Mouse (Mus musculus): ENCODE measurements around the gene Minos1.

Gene Minos1

GRCm38 (mm10) chr4:139144577-139144976 is 13.7 kb upstream of the Minos1 start:
- WGBS: 57% methylated on average over 4 of the region's 4 CpGs

- WGBS: 50% methylated on average over 9 of the region's 9 CpGs
Observed at GRCm38 (mm10) chr4:139142985-139143384, 12.1 kb upstream of the Minos1 start.

- 85% methylated on average over 6 of the region's 6 CpGs for WGBS
Observed at GRCm38 (mm10) chr4:139141785-139142184, 10.9 kb upstream of the Minos1 start.

GRCm38 (mm10) chr4:139140267-139140666 is 9.4 kb upstream of the Minos1 start:
- 77% methylated on average over 2 of the region's 2 CpGs for WGBS

- 84% methylated on average over 2 of the region's 2 CpGs for WGBS
Observed at GRCm38 (mm10) chr4:139136011-139136410, 5.1 kb upstream of the Minos1 start.

- 81% methylated on average over 5 of the region's 5 CpGs for WGBS
Observed at GRCm38 (mm10) chr4:139133109-139133508, 2.2 kb upstream of the Minos1 start.

GRCm38 (mm10) chr4:139131858-139132672 is 1.2 kb upstream of the Minos1 start:
- 75% methylated on average over 14 of the region's 14 CpGs for whole genome bisulfite sequencing

GRCm38 (mm10) chr4:139129806-139130700 is 860 bp downstream of the Minos1 start:
- WGBS: 3% methylated on average over 57 of the region's 57 CpGs

GRCm38 (mm10) chr4:139126475-139126874 is 4.4 kb downstream of the Minos1 start:
- WGBS: 92% methylated on average over 3 of the region's 3 CpGs

GRCm38 (mm10) chr4:139124940-139125339 is 6.0 kb downstream of the Minos1 start:
- WGBS: 86% methylated on average over 6 of the region's 6 CpGs

GRCm38 (mm10) chr4:139122557-139122956 is 8.4 kb downstream of the Minos1 start:
- WGBS: 99% methylated on average over 4 of the region's 4 CpGs

GRCm38 (mm10) chr4:139120998-139121397 is 9.9 kb downstream of the Minos1 start:
- 69% methylated on average over 7 of the region's 7 CpGs for WGBS

GRCm38 (mm10) chr4:139120281-139120814 is 10.6 kb downstream of the Minos1 start:
- 85% methylated on average over 4 of the region's 4 CpGs for WGBS

- WGBS: 53% methylated on average over 3 of the region's 3 CpGs
Observed at GRCm38 (mm10) chr4:139116356-139117063, 14.4 kb downstream of the Minos1 start.

- 80% methylated on average over 5 of the region's 5 CpGs for WGBS
Observed at GRCm38 (mm10) chr4:139115721-139116120, 15.2 kb downstream of the Minos1 start.

GRCm38 (mm10) chr4:139112482-139112881 is 18.4 kb downstream of the Minos1 start:
- 83% methylated on average over 3 of the region's 3 CpGs for WGBS

- WGBS: 44% methylated on average over 3 of the region's 3 CpGs
Observed at GRCm38 (mm10) chr4:139111421-139111820, 19.5 kb downstream of the Minos1 start.

GRCm38 (mm10) chr4:139110858-139111257 is 20.1 kb downstream of the Minos1 start:
- WGBS: 47% methylated on average over 3 of the region's 3 CpGs

GRCm38 (mm10) chr4:139105453-139105852 is 25.5 kb downstream of the Minos1 start:
- 89% methylated on average over 1 of the region's 1 CpGs for WGBS

GRCm38 (mm10) chr4:139101546-139101945 is 29.4 kb downstream of the Minos1 start:
- WGBS: 68% methylated on average over 6 of the region's 6 CpGs

- 83% methylated on average over 8 of the region's 8 CpGs for WGBS
Observed at GRCm38 (mm10) chr4:139100326-139100725, 30.6 kb downstream of the Minos1 start.

GRCm38 (mm10) chr4:139096201-139096600 is 34.7 kb downstream of the Minos1 start:
- WGBS: 24% methylated on average over 5 of the region's 5 CpGs
